Mouse (Mus musculus) left cerebral cortex, adult 11 months (tissue): ENCODE results near the gene 4930402F06Rik.

ENCODE experiments used
- DNase-seq: peaks from one replicate; pipeline ENCODE4 v3.0.0; 2022; ENCODE audit warnings: low spot score

Gene 4930402F06Rik

DNA sequence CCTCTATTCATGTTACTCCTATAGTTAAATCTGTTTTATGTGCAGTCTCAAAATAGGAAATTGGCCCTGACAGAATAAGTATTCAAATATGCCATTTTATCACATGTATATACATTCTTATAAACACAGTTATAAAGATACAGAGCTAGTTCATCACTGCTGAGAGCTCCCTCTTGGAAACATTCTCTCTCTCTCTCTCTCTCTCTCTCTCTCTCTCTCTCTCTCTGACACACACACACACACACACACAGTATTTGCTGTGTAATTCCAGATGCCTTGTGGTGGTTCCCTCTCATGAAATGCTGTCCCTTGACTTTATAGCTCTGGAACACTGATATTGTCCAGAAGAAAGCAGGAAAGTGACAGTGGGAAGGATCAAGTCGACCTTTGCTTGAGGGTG, 58.9 kb downstream of the 4930402F06Rik start:
- DNase-seq: no peak

DNA sequence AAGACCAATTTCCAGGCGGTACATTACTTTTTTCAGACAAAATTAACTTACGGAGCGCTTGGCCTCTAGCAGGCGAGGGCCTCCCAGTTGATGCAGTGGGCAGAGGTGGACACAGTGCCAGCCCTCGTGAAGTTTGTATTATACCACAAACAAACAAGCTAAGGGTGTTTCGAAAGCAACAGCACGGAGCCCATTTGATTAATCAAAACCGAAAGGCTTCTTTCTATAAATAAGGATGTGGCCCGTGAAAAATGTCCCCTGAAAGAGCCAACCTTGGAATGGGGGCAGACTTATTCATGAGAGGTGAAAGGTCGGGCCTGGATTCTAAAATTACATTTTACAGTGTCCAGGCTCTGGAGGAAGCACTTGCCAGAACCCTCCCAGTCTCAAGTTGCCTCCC, 59.6 kb downstream of the 4930402F06Rik start:
- no peak for DNase-seq

DNA sequence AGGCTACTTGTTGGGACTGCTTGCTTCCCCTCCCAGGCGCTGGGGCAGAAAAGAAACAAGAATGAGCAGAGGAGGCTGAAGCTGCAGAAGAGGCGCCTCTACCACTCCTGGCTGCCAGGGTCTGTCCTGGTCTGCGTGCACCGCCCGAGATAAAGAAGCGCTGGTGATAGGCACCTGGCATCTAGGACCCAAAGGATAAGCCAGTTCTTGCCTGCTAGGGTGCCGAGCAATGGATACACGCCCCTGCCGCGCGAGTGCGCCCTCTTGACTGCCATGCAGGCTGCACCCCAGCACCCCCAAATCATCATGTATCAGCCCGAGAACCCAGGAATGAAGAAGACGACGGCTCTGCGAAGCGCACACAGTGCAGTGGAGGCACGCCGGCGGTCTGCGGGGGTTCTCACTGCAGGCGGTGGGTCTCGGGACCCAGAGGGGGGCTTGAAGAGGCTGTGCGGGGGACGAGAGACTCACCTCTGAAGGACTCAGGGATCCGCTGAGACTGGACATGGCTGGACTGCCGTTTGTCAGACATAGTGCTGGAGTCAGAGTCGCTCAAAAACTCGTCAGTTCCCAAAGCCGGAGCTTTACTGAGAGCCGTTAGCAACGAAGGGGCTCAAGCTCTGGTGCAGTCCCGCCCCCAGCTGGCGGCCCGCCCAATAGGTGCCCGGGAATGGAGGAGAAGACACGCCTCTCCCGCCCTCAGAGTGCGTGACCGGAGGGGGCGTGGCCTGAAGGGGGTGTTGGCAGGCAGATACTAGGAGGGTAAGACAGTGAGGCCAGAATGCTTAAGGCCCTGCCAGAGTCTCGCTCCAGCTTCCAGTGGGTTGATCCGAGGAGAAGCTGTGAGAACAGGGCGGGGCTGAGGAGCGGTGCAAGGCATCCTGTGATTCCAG, 60.3 kb downstream of the 4930402F06Rik start, which contains the start of gene Stom:
Stom (minus strand) TSS at position 589 of the 893 bp plus-strand sequence.
- peak; percentile 90 for DNase-seq

DNA sequence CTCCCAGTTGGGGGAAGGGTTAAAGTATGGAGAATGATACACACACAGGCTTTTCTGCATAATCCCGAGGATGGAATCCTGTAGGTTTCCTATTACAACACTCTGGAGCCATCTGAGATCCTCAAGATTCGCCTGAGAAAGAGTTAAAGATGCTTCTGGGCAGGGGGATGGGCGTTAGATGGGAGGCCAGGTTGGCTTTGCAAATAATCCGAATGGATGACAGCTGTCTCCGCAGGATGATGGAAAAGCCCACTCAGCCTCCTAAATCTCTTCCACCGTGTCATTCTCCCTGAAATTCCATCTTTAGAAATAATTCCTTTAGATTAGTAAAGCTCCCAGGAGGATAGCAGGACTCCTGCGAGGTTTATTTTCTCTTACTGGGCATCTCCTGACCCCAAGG, 61.4 kb downstream of the 4930402F06Rik start:
- no peak for DNase-seq

DNA sequence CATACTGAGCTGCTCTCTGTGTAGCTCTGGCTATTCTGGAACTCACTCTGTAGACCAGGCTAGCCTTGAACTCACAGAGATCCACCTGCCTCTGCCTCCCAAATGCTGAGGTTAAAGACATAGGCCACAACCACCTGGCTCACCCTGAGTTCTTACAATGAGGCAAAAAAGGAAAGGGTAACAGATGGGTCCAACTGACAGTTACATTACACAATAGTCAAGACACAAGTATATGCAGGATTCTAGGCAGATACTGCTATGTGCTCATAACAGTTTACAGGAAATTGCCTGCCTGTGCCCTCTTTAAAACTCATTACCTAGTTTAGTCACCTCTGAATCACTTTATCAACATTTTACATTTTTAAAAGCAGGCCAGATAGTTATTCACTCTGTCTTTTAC, 63.3 kb downstream of the 4930402F06Rik start:
- DNase-seq: no peak

DNA sequence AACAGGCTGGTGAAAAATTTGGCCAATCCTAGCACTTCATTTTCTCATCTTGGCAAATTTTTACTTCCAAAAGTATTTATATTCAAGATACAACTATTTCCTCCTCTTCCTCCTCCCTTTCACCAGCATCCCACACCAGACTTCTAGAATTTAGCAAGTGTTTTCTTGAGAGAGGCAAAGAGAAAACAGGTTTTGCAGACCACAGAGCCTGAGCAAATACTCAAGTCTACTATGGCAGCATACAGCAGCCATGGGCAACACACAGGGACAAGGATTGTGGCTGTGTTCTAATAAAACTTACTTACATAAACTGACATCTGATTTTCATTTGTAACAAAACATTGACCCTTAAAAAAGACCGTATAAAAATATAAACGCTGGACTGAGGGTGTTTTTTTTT, 65.8 kb downstream of the 4930402F06Rik start:
- DNase-seq: no peak

DNA sequence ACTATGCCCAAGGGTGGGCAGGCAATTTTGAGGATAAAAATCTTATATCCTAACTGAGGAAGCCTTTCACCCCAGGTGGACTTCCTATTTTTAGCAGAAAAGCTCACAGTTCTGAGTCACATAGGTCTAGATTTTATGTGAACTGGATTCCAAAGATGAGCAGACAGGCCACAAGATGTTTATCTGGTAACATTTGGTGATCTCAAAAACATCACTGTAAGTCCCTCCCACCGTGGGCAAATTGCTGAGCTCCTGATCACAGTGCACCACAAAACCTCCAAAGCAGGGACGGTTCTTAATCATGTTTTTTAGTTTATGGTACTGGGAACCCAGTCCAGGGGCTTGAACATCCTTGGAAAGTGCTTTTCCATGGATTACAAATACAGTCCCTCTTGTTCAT, 67.9 kb downstream of the 4930402F06Rik start:
- no peak for DNase-seq

DNA sequence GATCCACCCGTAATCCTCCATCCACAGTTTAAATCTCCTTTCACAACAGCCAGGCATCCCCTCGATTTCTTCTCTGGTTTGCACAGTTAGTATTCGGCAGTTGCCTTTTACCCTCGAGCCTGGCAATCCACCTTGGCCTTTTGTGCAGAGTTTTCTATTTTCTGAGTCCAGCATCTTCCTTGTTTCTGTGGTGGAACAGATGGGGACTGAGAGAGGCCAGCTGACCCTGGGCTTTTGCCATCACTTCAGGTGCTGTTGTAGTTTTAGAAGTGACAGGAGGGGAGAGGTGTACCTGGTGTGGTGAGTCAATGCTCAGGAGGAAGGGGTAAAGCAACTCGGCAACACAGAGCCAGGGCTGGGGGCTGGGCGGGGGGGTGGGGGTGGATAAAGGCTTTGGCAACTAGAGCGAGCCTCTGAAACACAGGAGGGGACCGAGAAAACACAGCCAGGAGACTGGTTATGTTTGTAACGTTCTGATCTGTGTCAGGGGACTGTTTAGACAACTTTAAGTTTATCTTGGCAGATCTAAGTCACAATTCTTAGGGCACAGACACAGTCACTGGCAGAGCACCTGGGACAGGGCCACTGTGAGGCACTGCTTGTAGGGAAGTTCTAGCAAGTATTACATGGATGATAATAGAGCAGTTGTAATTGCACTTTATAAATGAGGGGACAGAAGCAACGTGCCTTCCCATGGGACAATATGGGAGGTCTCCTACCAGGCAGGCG, 68.7 kb downstream of the 4930402F06Rik start:
- DNase-seq: no peak

DNA sequence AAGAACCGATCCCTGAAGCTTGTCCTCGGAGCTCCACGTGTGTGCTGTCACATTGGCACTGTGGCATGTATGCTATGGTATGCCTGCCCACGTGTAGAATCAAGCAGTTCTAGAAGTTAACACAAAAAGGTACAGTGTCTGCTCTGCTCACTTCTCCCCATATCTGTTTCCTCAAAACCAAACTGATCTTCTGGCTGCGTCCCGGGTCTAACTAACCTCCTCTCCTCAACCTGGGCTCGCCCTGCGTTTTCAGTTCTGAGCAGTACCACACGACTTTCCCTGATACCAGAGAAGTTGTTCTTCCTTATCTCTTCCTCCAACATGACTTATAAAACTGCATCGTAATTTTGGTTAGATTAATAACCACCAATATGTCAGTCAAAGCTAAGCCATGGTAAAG, 69.4 kb downstream of the 4930402F06Rik start:
- DNase-seq: no peak

DNA sequence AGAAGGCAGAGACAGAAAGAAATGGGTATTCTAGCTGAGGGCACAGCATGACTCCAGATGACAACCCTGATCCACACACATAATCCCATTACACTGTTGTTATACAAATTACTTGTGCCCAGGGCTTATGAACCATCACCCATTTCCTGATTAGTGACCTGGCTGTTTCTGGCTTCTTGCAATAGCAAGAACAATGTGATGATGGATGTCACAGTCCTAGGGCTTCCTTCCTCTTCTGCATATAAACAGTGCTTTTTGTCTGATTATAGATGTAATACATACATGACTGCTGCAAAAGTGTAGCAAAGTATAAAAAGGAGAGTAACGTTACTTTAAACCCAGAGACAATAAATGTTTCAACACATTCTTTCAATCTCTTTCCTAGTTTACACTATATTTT, 70.0 kb downstream of the 4930402F06Rik start:
- no peak for DNase-seq

DNA sequence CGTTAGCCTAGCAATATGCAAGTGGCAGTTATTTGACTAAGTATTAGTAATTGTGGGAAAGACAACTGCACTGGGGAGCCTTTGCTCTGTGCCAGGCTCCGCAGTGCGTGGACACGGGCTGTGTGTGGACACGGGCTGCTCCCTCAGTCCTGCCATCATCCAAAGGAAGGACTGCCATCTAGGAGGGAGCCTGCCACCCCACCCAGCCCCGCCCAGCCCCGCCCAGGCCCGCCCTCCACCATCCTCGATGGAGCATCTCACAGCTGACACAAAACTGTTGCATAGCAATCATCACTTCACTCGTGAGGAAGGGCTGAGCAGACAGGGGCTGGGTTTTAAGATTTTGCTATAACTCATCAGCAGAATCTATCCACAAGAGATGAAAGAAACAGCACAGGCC, 71.0 kb downstream of the 4930402F06Rik start:
- DNase-seq: no peak
